Mouse (Mus musculus) thymus, adult 2 months (tissue): ENCODE results near the gene Atp2b2. TPM values are rescaled to one million over a fixed set of nuclear protein-coding genes. Genes with fewer than 3 reads are reported as not detected.
A peak's percentile ranks its signal among the peaks of the same experiment; 100 is the strongest.

Experiments
- DNase-seq: peaks from one replicate; pipeline ENCODE4 v3.0.0; 2021
- H3K27ac ChIP-seq: fragments of 200-500 bp; 2 replicates; pipeline ENCODE4 v1.5.1; 2012; ENCODE audit warnings: low read length, control low read depth; ENCODE audit not compliant: control insufficient read depth, insufficient read depth
- H3K27me3 ChIP-seq: fragments of 200-500 bp; 2 replicates; pipeline ENCODE4 v1.6.1; 2012; ENCODE audit warnings: mild to moderate bottlenecking, low read length, moderate library complexity, mixed read lengths; ENCODE audit not compliant: control insufficient read depth, insufficient read depth
- H3K36me3 ChIP-seq: fragments of 200-500 bp; 2 replicates; pipeline ENCODE4 v1.6.1; 2012; ENCODE audit warnings: mild to moderate bottlenecking, low read length, moderate library complexity; ENCODE audit not compliant: control insufficient read depth, insufficient read depth
- H3K4me1 ChIP-seq: fragments of 200-500 bp; replicated peaks from 2 replicates; pipeline ENCODE4 v1.6.1; 2012; ENCODE audit warnings: low read length; ENCODE audit not compliant: control insufficient read depth, insufficient read depth
- H3K4me3 ChIP-seq: fragments of 200-500 bp; 2 replicates; pipeline ENCODE4 v1.5.1; 2012; ENCODE audit warnings: mild to moderate bottlenecking, low read length, control low read depth, moderate library complexity; ENCODE audit not compliant: control insufficient read depth, insufficient read depth
- CTCF ChIP-seq: fragments of 200-500 bp; IDR thresholded peaks from 2 replicates; pipeline ENCODE4 v1.5.1; 2012; ENCODE audit warnings: mild to moderate bottlenecking, control low read depth, low read length, moderate library complexity, borderline replicate concordance; ENCODE audit not compliant: control insufficient read depth, poor library complexity, insufficient read depth; ENCODE audit errors: extremely low read depth
- POLR2A ChIP-seq: fragments of 200-500 bp; IDR thresholded peaks from 2 replicates; pipeline ENCODE4 v1.6.1; 2012; ENCODE audit warnings: mild to moderate bottlenecking, low read length, control low read depth, moderate library complexity; ENCODE audit not compliant: control insufficient read depth, poor library complexity, insufficient read depth; ENCODE audit errors: extremely low read depth
- WGBS: fragments of 180-500 bp; shearing (Covaris S2); methylation state at CpG from one replicate; pipeline ENCODE4 v1.1.7; 2018; 5-methylcytosine and 5-hydroxymethylcytosine counted together
- polyA plus RNA-seq: library from polyadenylated mRNA; depleted of rRNA; stranded (reverse); fragments of >200 nt; gene quantifications from 2 replicates; pipeline ENCODE4 v1.2.3, GENCODE M21; 2012

The Atp2b2 gene
- polyA plus RNA-seq, 1 experiment = 0.23 TPM

DNA sequence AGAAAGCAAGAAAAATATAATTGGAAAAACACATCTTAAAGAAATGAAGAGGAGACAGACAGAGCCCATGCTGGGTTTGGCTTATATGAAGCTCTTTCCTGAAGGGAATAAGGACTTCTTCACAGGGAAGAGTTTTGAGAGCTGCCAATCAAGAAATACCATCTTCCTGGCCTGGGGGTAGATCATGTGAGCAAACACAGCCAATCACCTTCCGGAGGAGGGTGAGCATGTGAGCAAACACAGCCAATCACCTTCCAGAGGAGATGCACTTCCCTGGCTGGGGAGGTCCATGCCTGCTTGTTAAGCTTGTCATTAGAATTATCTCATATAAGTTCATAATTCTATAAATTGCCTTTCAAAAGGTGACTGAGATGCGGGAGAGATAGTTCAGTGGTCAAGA is 211.9 kb downstream of the Atp2b2 start:
- no peaks in the 10 kb centered on the region for H3K27me3 ChIP-seq
- H3K4me1 ChIP-seq = no peaks in the 10 kb centered on the region
- H3K4me3 ChIP-seq = no peak overlapping the region
- TF ChIP-seq POLR2A = no peak
- no peak for TF ChIP-seq CTCF
- H3K36me3 ChIP-seq = no peaks in the 10 kb centered on the region
- 97% methylated on average over 2 of the region's 2 CpGs for WGBS
- no peak for DNase-seq
- H3K27ac ChIP-seq = no peak overlapping the region

DNA sequence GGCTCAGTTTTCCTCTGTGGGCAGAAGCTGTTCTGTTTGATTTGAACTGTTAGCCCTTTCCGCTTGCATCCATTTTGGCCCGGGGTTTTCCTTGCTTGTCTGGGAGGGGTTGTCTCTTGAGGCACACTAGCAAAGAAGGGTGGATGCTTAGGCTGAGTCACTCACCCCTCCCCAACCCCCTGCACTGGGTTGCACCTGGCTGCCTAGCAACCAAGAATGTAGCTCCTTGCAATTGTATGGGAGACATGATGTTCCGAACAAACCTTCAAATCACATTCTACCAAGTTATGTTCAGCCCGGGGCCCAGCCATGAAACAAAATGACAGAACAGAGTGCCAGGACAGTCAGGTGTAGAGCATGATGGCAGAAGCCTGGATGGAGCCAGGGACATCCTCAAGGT is 215.1 kb downstream of the Atp2b2 start:
- no peaks in the 10 kb centered on the region for H3K27me3 ChIP-seq
- 91% methylated on average over 4 of the region's 4 CpGs for WGBS
- H3K4me3 ChIP-seq = no peak overlapping the region
- no peaks in the 10 kb centered on the region for H3K36me3 ChIP-seq
- no peak for DNase-seq
- no peaks in the 10 kb centered on the region for H3K4me1 ChIP-seq
- TF ChIP-seq POLR2A (no peak), CTCF (no peak)
- H3K27ac ChIP-seq = no peak overlapping the region

DNA sequence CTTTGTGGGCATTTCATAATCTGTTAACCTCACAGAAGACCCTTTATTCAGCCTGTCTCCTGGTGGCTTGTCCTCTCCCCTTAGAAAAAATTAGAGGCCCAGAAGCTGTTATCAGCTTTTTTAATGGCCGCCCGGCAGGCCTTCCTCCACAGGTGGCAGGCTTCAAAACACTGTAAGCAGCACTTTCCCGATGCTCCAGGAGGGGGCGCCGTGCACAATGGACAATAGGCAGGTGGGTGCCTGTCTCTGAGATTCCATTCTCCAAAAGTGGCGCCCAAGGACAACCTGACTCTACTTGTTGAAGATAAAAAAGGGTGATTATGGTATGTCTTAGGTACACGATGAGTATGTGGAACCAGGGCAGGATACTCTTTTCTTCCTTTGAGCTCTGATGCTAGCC is 220.0 kb downstream of the Atp2b2 start:
- TF ChIP-seq POLR2A (no peak), CTCF (0 out of 2 replicates have a peak, but pooled peaks have one; percentile 39)
- peak; percentile 38 for DNase-seq
- no peaks in the 10 kb centered on the region for H3K4me1 ChIP-seq
- WGBS = 30% methylated on average over 7 of the region's 7 CpGs
- no peaks in the 10 kb centered on the region for H3K27me3 ChIP-seq
- no peak overlapping the region for H3K27ac ChIP-seq
- no peak overlapping the region for H3K4me3 ChIP-seq
- H3K36me3 ChIP-seq = no peaks in the 10 kb centered on the region

DNA sequence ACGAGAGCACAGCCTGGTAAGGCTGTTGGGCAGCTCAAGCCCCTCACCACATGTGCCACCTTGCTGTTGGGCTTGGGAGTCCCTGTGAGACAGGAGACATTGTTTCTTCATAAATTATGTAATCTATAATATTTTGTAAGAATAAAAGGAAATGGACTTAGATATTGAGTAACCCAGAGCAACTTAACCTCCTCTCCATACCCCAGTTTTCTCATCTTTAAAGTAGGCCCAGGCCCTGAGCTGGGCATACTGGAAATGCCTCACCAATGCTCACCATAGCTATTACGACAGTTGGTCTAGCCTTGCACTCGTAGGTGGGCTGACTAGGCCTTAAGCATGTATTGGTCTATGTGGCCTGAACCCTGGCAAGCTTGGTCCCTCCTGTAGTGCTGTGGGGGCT is 225.7 kb downstream of the Atp2b2 start:
- TF ChIP-seq CTCF = no peak
- TF ChIP-seq POLR2A = no peak
- no peak for DNase-seq
- Histone ChIP-seq H3K36me3 (no peaks in the 10 kb centered on the region), H3K4me3 (no peak overlapping the region), H3K4me1 (no peaks in the 10 kb centered on the region), H3K27me3 (no peaks in the 10 kb centered on the region), H3K27ac (no peak overlapping the region)
- WGBS = 92% methylated on average over 3 of the region's 3 CpGs

DNA sequence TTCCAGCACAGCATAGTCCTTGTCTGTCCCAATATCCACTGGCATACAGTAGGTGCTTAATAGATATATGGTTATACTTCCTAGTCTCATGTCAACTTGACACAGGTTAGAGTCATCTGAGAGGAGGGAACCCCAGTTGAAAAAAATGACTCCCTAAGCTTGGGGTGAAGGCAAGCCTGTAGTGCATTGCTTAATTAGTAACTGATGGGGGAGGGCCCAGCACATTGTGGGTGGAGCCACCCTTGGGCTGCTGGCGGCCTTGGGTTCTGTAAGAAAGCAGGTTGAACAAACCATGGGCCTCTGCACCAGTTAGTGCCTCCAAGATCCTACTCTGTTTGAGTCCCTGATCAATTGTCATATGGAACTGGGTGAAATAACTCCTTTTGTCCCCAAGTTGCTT is 231.0 kb downstream of the Atp2b2 start:
- no peak overlapping the region for H3K4me3 ChIP-seq
- H3K27me3 ChIP-seq = no peaks in the 10 kb centered on the region
- no peaks in the 10 kb centered on the region for H3K36me3 ChIP-seq
- no peak overlapping the region for H3K27ac ChIP-seq
- WGBS = 57% methylated on average over 1 of the region's 1 CpGs
- TF ChIP-seq POLR2A (no peak), CTCF (no peak)
- no peak for DNase-seq
- H3K4me1 ChIP-seq = no peaks in the 10 kb centered on the region

DNA sequence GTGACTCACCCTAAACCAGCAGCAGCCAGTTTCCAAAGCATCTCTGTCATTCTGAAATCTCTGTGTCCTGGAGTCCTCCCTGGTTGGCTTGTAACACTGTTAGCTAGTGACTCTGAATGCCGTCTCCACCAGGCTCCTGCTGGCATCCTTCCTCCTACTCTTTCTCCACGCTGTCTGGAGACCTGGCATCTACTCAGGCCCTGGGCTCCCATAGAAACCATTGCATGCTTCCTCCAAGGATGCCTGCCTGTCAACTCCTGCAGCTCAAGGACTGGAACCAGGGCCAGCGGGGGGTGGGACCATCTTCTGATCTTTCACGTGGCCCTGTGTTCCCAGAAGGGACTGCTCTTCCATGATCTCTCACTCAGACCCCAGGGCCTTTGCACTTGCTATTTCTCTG is 231.7 kb downstream of the Atp2b2 start:
- Histone ChIP-seq H3K27me3 (no peaks in the 10 kb centered on the region), H3K4me3 (no peak overlapping the region), H3K27ac (no peak overlapping the region), H3K36me3 (no peaks in the 10 kb centered on the region), H3K4me1 (no peaks in the 10 kb centered on the region)
- no peak for DNase-seq
- 86% methylated on average over 4 of the region's 4 CpGs for WGBS
- TF ChIP-seq CTCF (no peak), POLR2A (no peak)

DNA sequence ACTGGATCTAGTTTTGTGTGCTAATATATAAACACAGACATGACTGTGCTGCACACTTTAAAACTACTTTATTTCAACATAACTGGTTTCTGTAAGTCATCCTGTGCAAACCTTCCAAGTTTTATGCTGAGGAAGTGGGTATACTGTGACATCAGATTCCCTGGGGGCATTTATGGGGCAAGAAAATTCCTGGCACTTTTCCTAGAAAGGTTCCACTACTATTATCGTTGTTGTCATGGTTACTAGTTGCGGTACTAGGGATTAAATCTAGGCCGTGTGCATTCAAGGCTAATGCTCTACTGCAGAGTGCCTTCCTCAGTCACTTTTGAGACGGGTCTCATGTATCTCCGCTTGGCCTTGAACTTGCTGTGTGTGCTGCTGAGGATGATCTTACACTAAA is 236.2 kb downstream of the Atp2b2 start:
- H3K27ac ChIP-seq = no peak overlapping the region
- TF ChIP-seq POLR2A = no peak
- no peak for TF ChIP-seq CTCF
- 91% methylated on average over 5 of the region's 5 CpGs for WGBS
- H3K4me3 ChIP-seq = no peak overlapping the region
- DNase-seq = no peak
- no peaks in the 10 kb centered on the region for H3K36me3 ChIP-seq
- H3K4me1 ChIP-seq = no peaks in the 10 kb centered on the region
- no peaks in the 10 kb centered on the region for H3K27me3 ChIP-seq

DNA sequence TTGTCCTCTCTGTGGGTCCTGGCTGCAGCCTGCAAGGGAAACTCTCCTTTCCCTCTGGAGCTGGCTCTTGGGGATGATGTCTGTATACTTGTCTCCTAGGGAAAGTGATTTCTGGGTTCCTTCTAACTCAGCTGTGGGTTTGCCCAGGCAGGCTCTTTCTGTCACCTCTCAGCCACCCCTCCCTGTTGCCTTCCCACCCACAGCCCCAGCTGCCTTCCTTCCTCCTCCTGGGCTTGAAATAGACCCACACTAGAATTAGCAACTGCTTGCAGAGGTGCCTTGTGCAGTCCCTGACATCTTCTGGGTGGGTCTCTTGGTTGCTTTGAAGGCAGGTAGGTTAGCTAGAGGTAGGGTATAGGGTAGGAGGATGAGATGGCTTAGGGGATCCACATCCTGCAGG is 241.2 kb downstream of the Atp2b2 start:
- TF ChIP-seq CTCF (no peak), POLR2A (no peak)

More for the DNA sequence above, 241.2 kb downstream of the Atp2b2 start:
- no peak for DNase-seq
- Histone ChIP-seq H3K4me3 (no peak overlapping the region), H3K27me3 (no peaks in the 10 kb centered on the region), H3K36me3 (no peaks in the 10 kb centered on the region), H3K4me1 (no peaks in the 10 kb centered on the region), H3K27ac (no peak overlapping the region)
